Mouse (Mus musculus) midbrain, postnatal 0 days (tissue): ENCODE measurements at regions not wholly inside any gene's neighbourhood (a gene's known extent, or its start where the extent isn't known, plus 50 kb on each side); places are given as distances from the start of the nearest gene placed in this dataset.

ENCODE experiments used
- ATAC-seq: fragments of 200-750 bp; cut with Nextera tagmentation; 2 replicates; pipeline ENCODE4 v1.8.0; 2017; ENCODE audit warnings: moderate number of reproducible peaks, mild to moderate bottlenecking, moderate TSS enrichment, moderate library complexity; ENCODE audit not compliant: low FRiP score
- DNase-seq: peaks from one replicate; pipeline ENCODE4 v3.0.0-alpha.2; 2015; ENCODE audit warnings: low spot score
- H3K27ac ChIP-seq: fragments of 300-500 bp; sonication (generic); 2 replicates; pipeline ENCODE4 v1.5.1; 2014; ENCODE audit warnings: low read depth, mild to moderate bottlenecking, low read length, mixed read lengths
- H3K27me3 ChIP-seq: fragments of 300-500 bp; sonication (generic); 2 replicates; pipeline ENCODE4 v1.6.1; 2014; ENCODE audit warnings: low read length, control low read depth, mixed read lengths; ENCODE audit not compliant: insufficient read depth
- H3K36me3 ChIP-seq: fragments of 300-500 bp; sonication (generic); 2 replicates; pipeline ENCODE4 v1.6.1; 2014; ENCODE audit warnings: low read length, control low read depth, mixed read lengths; ENCODE audit not compliant: insufficient read depth
- H3K4me1 ChIP-seq: fragments of 300-500 bp; sonication (generic); 2 replicates; pipeline ENCODE4 v1.6.1; 2014; ENCODE audit warnings: mild to moderate bottlenecking, control low read depth, antibody characterized with exemption, low read length, mixed read lengths; ENCODE audit not compliant: insufficient read depth
- H3K4me2 ChIP-seq: fragments of 300-500 bp; sonication (generic); 2 replicates; pipeline ENCODE4 v1.6.1; 2014; ENCODE audit warnings: low read depth, mild to moderate bottlenecking, low read length, mixed read lengths; ENCODE audit not compliant: poor library complexity, severe bottlenecking
- H3K4me3 ChIP-seq: fragments of 300-500 bp; sonication (generic); 2 replicates; pipeline ENCODE4 v1.5.1; 2014; ENCODE audit warnings: low read depth, mild to moderate bottlenecking, low read length, moderate library complexity
- H3K9ac ChIP-seq: fragments of 300-500 bp; sonication (generic); replicated peaks from 2 replicates; pipeline ENCODE4 v1.6.1; 2014; ENCODE audit warnings: mild to moderate bottlenecking, low read length, moderate library complexity, mixed read lengths; ENCODE audit not compliant: poor library complexity, severe bottlenecking
- H3K9me3 ChIP-seq: fragments of 300-500 bp; sonication (generic); 2 replicates; pipeline ENCODE4 v1.6.1; 2016; ENCODE audit warnings: low read length, control low read depth
- CTCF ChIP-seq: IDR thresholded peaks from 2 replicates; pipeline ENCODE4 v1.5.1; 2016; ENCODE audit warnings: antibody characterized with exemption, mild to moderate bottlenecking
- WGBS: fragments of 180-500 bp; shearing (Covaris S2); extraction: QIAGEN DNeasy Blood & Tissue Kit; methylation state at CpG from one replicate; pipeline ENCODE4 v1.1.7; 2014; 5-methylcytosine and 5-hydroxymethylcytosine counted together

DNA sequence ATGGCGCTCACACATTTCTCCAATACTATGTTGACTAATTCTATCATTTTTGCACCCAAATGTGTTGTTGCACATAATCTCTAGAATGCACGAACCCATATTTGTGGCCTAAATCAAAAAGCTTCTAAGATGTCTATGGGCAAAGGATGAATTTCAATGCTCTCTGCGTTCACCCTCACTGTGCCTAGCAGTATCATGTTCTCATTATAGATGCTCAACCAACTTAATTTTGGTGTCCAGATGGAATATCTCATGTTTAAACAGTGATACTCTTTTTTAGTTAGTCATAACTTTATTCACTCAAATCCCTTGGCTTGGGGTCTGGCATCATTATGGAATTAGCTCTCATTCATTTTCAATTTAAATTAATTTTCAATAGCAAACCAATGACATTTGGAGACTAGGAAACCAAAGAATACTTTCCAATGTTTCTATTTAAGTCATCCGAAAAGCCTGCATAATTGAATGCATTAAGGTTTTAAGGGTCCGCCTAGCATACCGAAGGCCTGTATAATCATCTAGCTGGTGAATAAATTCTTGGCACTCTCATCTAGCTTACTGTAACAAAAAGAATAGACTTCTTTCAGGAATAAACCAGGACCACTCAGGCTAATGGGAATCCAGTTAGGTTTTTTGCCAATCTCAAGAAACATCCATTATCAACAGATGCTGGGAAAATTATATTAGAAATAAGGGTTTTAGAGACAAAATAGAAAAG, 1050.7 kb downstream of the Cdh8 start:
- H3K27ac ChIP-seq, result no peak overlapping the region
- H3K9ac ChIP-seq, result no peak overlapping the region
- DNase-seq, result no peak
- 69% methylated on average over 6 of the region's 6 CpGs for WGBS
- no peak for ATAC-seq
- H3K4me2 ChIP-seq, result no peak overlapping the region
- no peaks in the 10 kb centered on the region for H3K27me3 ChIP-seq
- no peak for TF ChIP-seq CTCF
- no peaks in the 10 kb centered on the region for H3K9me3 ChIP-seq
- no peaks in the 10 kb centered on the region for H3K4me1 ChIP-seq
- H3K4me3 ChIP-seq, result no peak overlapping the region
- H3K36me3 ChIP-seq, result no peaks in the 10 kb centered on the region

DNA sequence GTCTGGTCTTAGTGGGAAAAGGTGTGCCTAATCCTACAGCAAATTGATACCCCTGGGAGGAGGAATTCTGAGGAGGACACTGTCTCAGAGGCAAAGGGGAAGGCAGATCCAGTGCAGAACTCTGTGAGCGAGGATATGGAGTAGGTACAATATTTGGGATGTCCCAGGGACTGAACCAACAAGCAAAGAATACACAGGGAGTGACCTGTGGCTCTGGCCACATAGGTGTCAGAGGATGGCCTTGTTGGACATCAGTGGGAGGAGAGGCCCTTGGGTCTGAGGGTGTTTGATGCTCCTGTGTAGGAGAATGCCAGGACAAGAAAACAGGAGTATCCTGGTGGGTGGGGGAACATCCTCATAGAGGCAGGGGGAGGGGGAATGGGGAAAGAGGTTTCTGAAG, 1079.0 kb downstream of the Cdh8 start:
- no peak for TF ChIP-seq CTCF
- ATAC-seq, result no peak
- H3K4me3 ChIP-seq, result no peak overlapping the region
- no peaks in the 10 kb centered on the region for H3K9me3 ChIP-seq
- no peak overlapping the region for H3K4me2 ChIP-seq
- H3K4me1 ChIP-seq, result no peaks in the 10 kb centered on the region
- no peaks in the 10 kb centered on the region for H3K27me3 ChIP-seq
- DNase-seq, result no peak
- no peak overlapping the region for H3K27ac ChIP-seq
- WGBS, result 100% methylated on average over 1 of the region's 1 CpGs
- no peaks in the 10 kb centered on the region for H3K36me3 ChIP-seq
- no peak overlapping the region for H3K9ac ChIP-seq

DNA sequence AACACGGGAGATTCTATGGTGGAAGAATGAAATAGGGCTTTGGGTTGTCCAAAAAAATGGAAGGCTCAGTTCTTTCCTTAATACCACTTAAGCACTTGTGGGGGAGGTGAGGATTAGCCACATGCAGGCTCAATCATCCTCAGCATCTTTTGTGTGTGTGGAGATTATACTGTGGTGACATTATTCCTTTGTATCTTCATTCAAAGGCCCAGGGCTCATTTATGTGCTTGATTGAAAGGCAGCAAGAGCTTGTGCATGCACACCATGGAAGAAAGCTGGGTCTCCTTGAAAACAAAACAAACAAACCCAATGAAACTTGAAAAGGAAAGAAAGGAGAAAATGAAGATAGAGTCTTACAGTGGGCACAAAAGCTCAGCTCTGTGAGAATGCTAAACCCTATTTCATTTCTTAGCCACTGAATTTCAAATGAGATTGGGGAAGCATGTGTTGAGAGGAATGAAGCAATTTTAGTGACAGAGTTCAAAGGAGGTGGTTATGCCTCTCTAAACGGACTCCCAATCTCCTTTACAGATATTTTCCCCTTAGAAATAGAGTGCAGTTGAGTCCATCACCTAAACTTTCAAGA, 1106.8 kb downstream of the Cdh8 start:
- no peaks in the 10 kb centered on the region for H3K4me1 ChIP-seq
- no peak overlapping the region for H3K9ac ChIP-seq
- no peaks in the 10 kb centered on the region; the same call in 1 of the 2 replicates for H3K27me3 ChIP-seq
- H3K4me2 ChIP-seq, result no peak overlapping the region
- DNase-seq, result no peak
- H3K4me3 ChIP-seq, result no peak overlapping the region
- no peak for ATAC-seq
- H3K36me3 ChIP-seq, result no peaks in the 10 kb centered on the region
- TF ChIP-seq CTCF, result no peak
- no peaks in the 10 kb centered on the region for H3K9me3 ChIP-seq
- WGBS, result 18% methylated on average over 2 of the region's 2 CpGs
- no peak overlapping the region for H3K27ac ChIP-seq

DNA sequence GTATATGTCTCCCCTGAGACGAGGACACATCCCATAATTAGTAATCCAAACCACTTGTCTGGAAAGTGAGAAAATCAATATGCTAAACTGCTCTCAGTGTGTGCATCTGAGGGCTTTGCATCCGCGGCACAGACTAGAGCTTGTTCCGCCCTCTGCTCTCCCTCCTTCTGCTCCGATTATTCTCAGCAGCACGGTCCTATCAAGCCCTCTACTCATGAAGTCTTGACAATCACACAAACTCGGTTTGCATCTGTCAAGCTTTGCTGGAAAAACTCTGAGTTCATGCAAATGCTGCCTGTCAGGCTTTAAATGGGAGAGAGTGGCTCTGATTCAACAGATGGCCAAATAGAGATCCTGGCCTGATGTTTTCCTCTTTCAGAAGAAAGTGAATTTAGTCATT, 1121.3 kb downstream of the Cdh8 start:
- Histone ChIP-seq H3K9me3 (no peaks in the 10 kb centered on the region), H3K4me2 (0 out of 2 replicates have a peak overlapping the region, but pooled peaks have one; percentile 12), H3K4me1 (no peaks in the 10 kb centered on the region), H3K27ac (no peak overlapping the region), H3K9ac (no peak overlapping the region), H3K4me3 (no peak overlapping the region), H3K27me3 (no peaks in the 10 kb centered on the region), H3K36me3 (no peaks in the 10 kb centered on the region)
- no peak for TF ChIP-seq CTCF
- peak; percentile 3 for DNase-seq
- 22% methylated on average over 7 of the region's 7 CpGs for WGBS
- no peak for ATAC-seq

DNA sequence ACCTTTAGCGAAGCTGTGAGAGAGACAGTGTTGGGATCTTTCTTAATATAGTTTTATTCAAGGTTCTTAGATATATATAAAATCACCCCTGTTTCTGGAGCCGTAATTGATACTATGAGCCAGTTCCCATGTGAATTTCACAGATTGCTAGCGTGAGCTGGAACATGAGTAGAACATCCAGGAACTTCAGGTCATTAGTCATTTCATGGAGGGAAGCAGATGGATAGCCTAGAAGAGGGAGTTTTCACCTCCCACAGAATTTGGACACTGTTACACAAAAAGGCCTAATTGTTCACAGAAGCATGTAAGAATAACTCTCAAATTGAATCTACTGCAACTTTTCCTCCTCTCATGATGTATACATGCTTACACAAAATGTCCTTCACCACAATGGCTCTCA, 1156.0 kb downstream of the Cdh8 start:
- H3K27me3 ChIP-seq, result no peaks in the 10 kb centered on the region
- H3K27ac ChIP-seq, result no peak overlapping the region
- ATAC-seq (no peak), DNase-seq (no peak)
- H3K36me3 ChIP-seq, result no peaks in the 10 kb centered on the region
- WGBS, result 95% methylated on average over 3 of the region's 3 CpGs
- H3K9ac ChIP-seq, result no peak overlapping the region
- H3K9me3 ChIP-seq, result no peaks in the 10 kb centered on the region
- TF ChIP-seq CTCF, result no peak
- no peak overlapping the region for H3K4me2 ChIP-seq
- no peak overlapping the region for H3K4me3 ChIP-seq
- no peaks in the 10 kb centered on the region for H3K4me1 ChIP-seq

DNA sequence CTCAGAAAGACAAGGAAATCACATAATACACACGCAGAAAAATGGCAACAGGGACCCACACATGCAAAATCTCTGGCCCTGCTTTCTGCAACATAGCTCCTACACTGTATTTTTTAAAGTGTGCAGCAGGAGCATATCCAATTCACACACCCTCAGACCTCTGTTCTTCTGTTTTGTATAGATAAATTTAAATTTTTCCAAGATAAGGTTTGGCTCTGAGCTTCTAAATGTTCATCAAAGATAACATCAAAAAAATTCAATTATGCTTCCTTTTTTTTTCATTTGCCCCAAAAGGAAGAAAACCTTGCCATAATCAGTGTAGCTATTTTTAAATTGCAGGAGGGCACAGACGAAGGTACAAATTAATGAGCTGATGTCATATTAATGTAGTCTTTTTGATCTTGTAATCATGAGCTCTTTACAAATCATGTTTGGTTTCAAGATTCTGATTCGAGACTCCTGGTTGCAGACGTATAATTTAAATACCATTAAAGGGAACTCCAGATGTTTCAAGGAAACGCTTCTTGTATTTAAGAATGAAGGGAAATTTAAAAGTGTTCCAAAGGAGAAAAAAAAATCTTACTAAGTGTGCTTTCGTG, 1172.8 kb downstream of the Cdh8 start:
- Histone ChIP-seq H3K4me3 (no peak overlapping the region), H3K4me2 (no peak overlapping the region), H3K4me1 (no peaks in the 10 kb centered on the region), H3K9me3 (no peaks in the 10 kb centered on the region), H3K27ac (no peak overlapping the region), H3K9ac (no peak overlapping the region), H3K36me3 (no peaks in the 10 kb centered on the region), H3K27me3 (no peaks in the 10 kb centered on the region)
- TF ChIP-seq CTCF, result no peak
- no peak for ATAC-seq
- no peak for DNase-seq
- WGBS, result 51% methylated on average over 6 of the region's 6 CpGs
